ENCODE assay signal across 8 mouse cellular contexts in genomic region chr17:70751161-70751651, GRCm38 (mm10).
DNase-seq lines count a peak whose midpoint lies in the region; ATAC-seq and TF ChIP-seq lines count a peak whose summit lies in the region.

No protein-coding gene starts in this region.

- no peak overlapping the region for H3K27ac ChIP-seq in thymus, adult 2 months (ENCODE audit: control insufficient read depth, insufficient read depth, low read length)
- peak overlapping the region; percentile 85 for H3K27ac ChIP-seq in lung, embryonic 14.5 days (ENCODE audit: low read depth)
- H3K27ac ChIP-seq in stomach, postnatal 0 days (replicated peaks) = peak overlapping the region; percentile 82

- no peaks in the 10 kb centered on the region; the same call in 1 of the 2 replicates for H3K27me3 ChIP-seq in thymus, adult 2 months (ENCODE audit: control insufficient read depth, insufficient read depth, low read length)
- no peaks in the 10 kb centered on the region for H3K27me3 ChIP-seq in lung, embryonic 14.5 days (ENCODE audit: insufficient read depth, low read length)
- H3K27me3 ChIP-seq in stomach, postnatal 0 days (ENCODE audit: control insufficient read depth, insufficient read depth, low read length) = no peaks in the 10 kb centered on the region

- no peak for TF ChIP-seq EP300 in stomach, postnatal 0 days (optimal IDR thresholded peaks at IDR 0.05)

- peak overlapping the region; percentile 48 for H3K4me3 ChIP-seq in thymus, adult 2 months (ENCODE audit: control insufficient read depth, insufficient read depth, low read length)
- peak overlapping the region; percentile 31 for H3K4me3 ChIP-seq in lung, embryonic 14.5 days (ENCODE audit: low read depth, low read length)
- H3K4me3 ChIP-seq in stomach, postnatal 0 days (ENCODE audit: low read depth, low read length) = peak overlapping the region; percentile 37

- no peak for TF ChIP-seq CTCF in thymus, adult 2 months (IDR thresholded peaks at IDR 0.05; ENCODE audit: borderline replicate concordance, control insufficient read depth, extremely low read depth, insufficient read depth, low read length, poor library complexity)
- TF ChIP-seq CTCF in lung, embryonic 14.5 days (IDR thresholded peaks at IDR 0.05; ENCODE audit: low read depth) = no peak
- no peak for TF ChIP-seq CTCF in stomach, postnatal 0 days (IDR thresholded peaks at IDR 0.05; ENCODE audit: low read depth)

- peak; percentile 41 for ATAC-seq in lung, embryonic 14.5 days (ENCODE audit: insufficient read depth)
- no peak for ATAC-seq in stomach, postnatal 0 days (ENCODE audit: low FRiP score, low TSS enrichment)

- H3K4me1 ChIP-seq in thymus, adult 2 months (replicated peaks; ENCODE audit: control insufficient read depth, insufficient read depth, low read length) = peaks cover 17% of the 10 kb centered on the region
- peaks cover 20% of the 10 kb centered on the region for H3K4me1 ChIP-seq in lung, embryonic 14.5 days (ENCODE audit: insufficient read depth)
- no peaks in the 10 kb centered on the region; the same call in 1 of the 2 replicates for H3K4me1 ChIP-seq in stomach, postnatal 0 days (replicated peaks; ENCODE audit: control insufficient read depth, insufficient read depth)

- no peaks in the 10 kb centered on the region for H3K36me3 ChIP-seq in thymus, adult 2 months (ENCODE audit: control insufficient read depth, insufficient read depth, low read length)
- no peaks in the 10 kb centered on the region for H3K36me3 ChIP-seq in lung, embryonic 14.5 days (ENCODE audit: insufficient read depth)
- H3K36me3 ChIP-seq in stomach, postnatal 0 days (ENCODE audit: control insufficient read depth, insufficient read depth, low read length) = no peaks in the 10 kb centered on the region

- H3K9ac ChIP-seq in lung, embryonic 14.5 days = peak overlapping the region; percentile 50
- peak overlapping the region; percentile 59 for H3K9ac ChIP-seq in stomach, postnatal 0 days (ENCODE audit: low read length)

- H3K4me2 ChIP-seq in lung, embryonic 14.5 days = peak overlapping the region; percentile 57
- H3K4me2 ChIP-seq in stomach, postnatal 0 days (replicated peaks; ENCODE audit: low read depth) = peak overlapping the region; percentile 59

- H3K9me3 ChIP-seq in lung, embryonic 14.5 days (ENCODE audit: low read depth, low read length) = no peaks in the 10 kb centered on the region
- H3K9me3 ChIP-seq in stomach, postnatal 0 days (ENCODE audit: control insufficient read depth, low read length) = no peaks in the 10 kb centered on the region

- TF ChIP-seq POLR2A in thymus, adult 2 months (IDR thresholded peaks at IDR 0.05; ENCODE audit: control insufficient read depth, extremely low read depth, insufficient read depth, low read length, poor library complexity) = no peak

- 6% methylated on average over 19 of the region's 19 CpGs for WGBS in thymus, adult 2 months
- WGBS in lung, embryonic 14.5 days = 1% methylated on average over 19 of the region's 19 CpGs
- WGBS in stomach, postnatal 0 days = 6% methylated on average over 19 of the region's 19 CpGs

- DNase-seq in thymus, adult 2 months = no peak
- DNase-seq in thymus, postnatal 10 days (ENCODE audit: low spot score in 2 of 2) = no peak
- DNase-seq in heart, adult 18-20 months = peak; percentile 75 to 78
- peak; percentile 69 for DNase-seq in kidney, adult 11 months
- peak; percentile 76 for DNase-seq in lung, embryonic 14.5 days
- peak; percentile 63 for DNase-seq in stomach, postnatal 0 days (ENCODE audit: low spot score)
- no peak for DNase-seq in frontal cortex, postnatal 14 days (ENCODE audit: low spot score in 2 of 2)
- no peak for DNase-seq in cerebellum, adult 9-11 months

Comparison
In these comparisons a context has a peak if more than half of its experiments do, and no peak if none do; other contexts are left out.
1. DNase-seq: peak in heart, adult 18-20 months (2 of 2), kidney, adult 11 months (single experiment), lung, embryonic 14.5 days (single experiment) and stomach, postnatal 0 days (single experiment); none in thymus, adult 2 months (single experiment), thymus, postnatal 10 days (0 of 2), frontal cortex, postnatal 14 days (0 of 2) and cerebellum, adult 9-11 months (single experiment).
2. Peak in every context shown above with its lines, with median percentiles within 50 percentile points of each other: H3K4me3 ChIP-seq.